8 mouse cellular contexts compared by ENCODE assay signal in the genomic region with DNA sequence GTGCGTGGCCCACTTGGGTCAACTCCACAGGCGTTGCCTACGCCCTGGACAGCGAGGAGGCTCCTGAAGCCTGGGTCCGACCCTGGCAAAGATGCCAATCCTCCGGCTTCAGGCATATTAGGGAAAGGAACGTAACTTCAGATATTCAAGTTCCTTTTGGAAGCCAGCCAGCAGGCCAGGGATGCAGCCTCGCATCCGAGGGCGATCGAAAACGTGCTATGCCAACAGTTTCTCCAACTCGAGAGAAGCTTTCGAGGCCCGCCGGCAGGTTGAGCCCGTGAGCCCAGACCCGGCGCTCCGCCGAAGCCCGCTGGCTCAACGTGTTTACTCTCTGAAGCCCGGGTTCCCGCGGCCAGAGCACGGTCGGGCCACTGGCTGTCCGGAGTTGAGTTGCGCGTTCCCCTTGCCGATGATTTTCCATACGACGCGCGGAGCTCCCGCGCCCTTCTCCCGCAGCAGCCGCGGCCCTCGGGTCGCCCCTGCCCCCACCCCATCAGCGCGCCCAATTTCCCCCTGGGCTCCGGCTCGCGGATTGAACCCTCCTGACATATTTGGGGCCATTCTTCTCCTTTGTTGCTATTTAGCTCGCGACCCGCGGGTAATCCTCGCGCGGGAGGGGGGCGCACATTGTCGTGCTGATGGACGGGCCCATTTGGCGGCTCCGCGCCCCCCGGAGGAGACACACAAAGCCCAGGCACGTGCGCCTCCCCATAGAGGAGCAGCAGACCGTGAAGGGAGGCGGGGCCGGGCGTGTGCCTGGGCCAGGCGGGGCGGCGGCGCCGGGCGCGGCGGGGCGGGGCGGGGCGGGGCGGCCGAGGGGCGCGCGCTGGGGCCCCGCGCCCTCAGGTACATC. TPM values are rescaled to one million over a fixed set of nuclear protein-coding genes. Genes with fewer than 3 reads are reported as not detected.
A peak's percentile ranks its signal among the peaks of the same experiment; 100 is the strongest.
DNase-seq lines count a peak whose midpoint lies in the region; ATAC-seq and TF ChIP-seq lines count a peak whose summit lies in the region.

A gene (plus strand): TSS at position 846 of the 853 bp plus-strand sequence.

- in situ Hi-C loops in ES-E14 (cut with MboI; ENCODE audit: low sequenced_read_pairs in 2 of 2, unreplicated experiment in 2 of 2), result loop anchor here (5.0 to 25.0 kb wide), 4 partner anchors 259 to 1816 kb away; a partner anchor contains a TSS

- no peak for TF ChIP-seq CTCF in heart, postnatal 0 days (IDR thresholded peaks at IDR 0.05; ENCODE audit: low read depth)
- TF ChIP-seq CTCF in layer of hippocampus, adult 2 months (conservative IDR thresholded peaks at IDR 0.05), result peak; percentile 21; the same call in 1 of the 2 replicates

- no peak within 1 kb of the TSS for H3K27ac ChIP-seq in ES-E14 (ENCODE audit: insufficient read depth, low read depth, low read length, poor library complexity, severe bottlenecking)
- H3K27ac ChIP-seq in heart, postnatal 0 days (ENCODE audit: low read depth), result no peak within 1 kb of the TSS
- H3K27ac ChIP-seq in layer of hippocampus, adult 2 months, result peak within 1 kb of the TSS; percentile 83
- no peak within 1 kb of the TSS for H3K27ac ChIP-seq in lung, embryonic 15.5 days

- H3K4me2 ChIP-seq in heart, postnatal 0 days (ENCODE audit: low read depth, low read length), result peak within 1 kb of the TSS; percentile 76
- peak within 1 kb of the TSS; percentile 97 for H3K4me2 ChIP-seq in lung, embryonic 15.5 days

- H3K27me3 ChIP-seq in heart, postnatal 0 days (ENCODE audit: control insufficient read depth, insufficient read depth, low read length), result peaks cover 94% of the 10 kb centered on the region
- peaks cover 95% of the 10 kb centered on the region for H3K27me3 ChIP-seq in lung, embryonic 15.5 days

- ATAC-seq in heart, postnatal 0 days (ENCODE audit: insufficient read depth, low read depth), result peak; percentile 22
- peak; percentile 17; the same call in 1 of the 2 replicates for ATAC-seq in lung, embryonic 15.5 days (ENCODE audit: borderline replicate concordance, extremely low read depth, low FRiP score, low TSS enrichment)
- no peak for ATAC-seq in erythroblast, adult 5-6 weeks (replicated peaks; ENCODE audit: low FRiP score, poor library complexity, severe bottlenecking)

- peak; percentile 41 for DNase-seq in CD4-positive, CD25-positive, alpha-beta regulatory T cell, adult 2 months (ENCODE audit: low read depth, low spot score)
- no peak for DNase-seq in ES-E14 (ENCODE audit: low read depth, low spot score)
- peak; percentile 45 to 84 for DNase-seq in cerebellum, postnatal 4 days (ENCODE audit: low spot score in 2 of 2)
- DNase-seq in heart, postnatal 0 days (ENCODE audit: low spot score), result no peak
- DNase-seq in layer of hippocampus, adult 2 months (ENCODE audit: low spot score in 2 of 2), result peak in 1 of 2 experiments; percentile 26
- DNase-seq in right cerebral cortex, postnatal 10 days (ENCODE audit: low spot score in 2 of 2), result peak; percentile 78 to 80

- 1% methylated on average over 82 of the region's 86 CpGs for whole genome bisulfite sequencing in heart, postnatal 0 days
- under 1% methylated on average over 65 of the region's 86 CpGs for WGBS in lung, embryonic 15.5 days

- no peak for TF ChIP-seq EP300 in heart, postnatal 0 days (IDR thresholded peaks at IDR 0.05; ENCODE audit: low read depth)

- H3K4me1 ChIP-seq in ES-E14 (ENCODE audit: control insufficient read depth in 2 of 2, insufficient read depth in 2 of 2, low read length in 2 of 2, poor library complexity in 1 of 2), result peaks cover 3 to 15% of the 10 kb centered on the region in 2 experiments; a peak in 3 of 4 replicates
- H3K4me1 ChIP-seq in heart, postnatal 0 days (ENCODE audit: control insufficient read depth, insufficient read depth), result peaks cover 26% of the 10 kb centered on the region
- H3K4me1 ChIP-seq in lung, embryonic 15.5 days, result peaks cover 48% of the 10 kb centered on the region

- H3K9ac ChIP-seq in ES-E14 (ENCODE audit: insufficient read depth, low read depth, low read length, poor library complexity, severe bottlenecking), result peak within 1 kb of the TSS; percentile 73
- no peak within 1 kb of the TSS for H3K9ac ChIP-seq in heart, postnatal 0 days (replicated peaks; ENCODE audit: low read depth, low read length)
- no peak within 1 kb of the TSS for H3K9ac ChIP-seq in lung, embryonic 15.5 days

- no peaks in the 10 kb centered on the region for H3K9me3 ChIP-seq in ES-E14 (ENCODE audit: control insufficient read depth, insufficient read depth, low read depth, low read length)
- H3K9me3 ChIP-seq in heart, postnatal 0 days (replicated peaks; ENCODE audit: control insufficient read depth, low read length), result no peaks in the 10 kb centered on the region
- no peaks in the 10 kb centered on the region for H3K9me3 ChIP-seq in lung, embryonic 15.5 days

- peak within 1 kb of the TSS; percentile 72 to 75 for H3K4me3 ChIP-seq in ES-E14 (ENCODE audit: insufficient read depth in 1 of 2, low read depth in 1 of 2, low read length in 2 of 2, poor library complexity in 1 of 2, severe bottlenecking in 1 of 2)
- peak within 1 kb of the TSS; percentile 43 for H3K4me3 ChIP-seq in heart, postnatal 0 days (ENCODE audit: low read depth, low read length)
- peak within 1 kb of the TSS; percentile 57 for H3K4me3 ChIP-seq in layer of hippocampus, adult 2 months
- H3K4me3 ChIP-seq in lung, embryonic 15.5 days, result peak within 1 kb of the TSS; percentile 47

- H3K36me3 ChIP-seq in ES-E14 (ENCODE audit: control insufficient read depth, insufficient read depth, low read length, poor library complexity, severe bottlenecking), result no peaks in the 10 kb centered on the region
- no peaks in the 10 kb centered on the region for H3K36me3 ChIP-seq in heart, postnatal 0 days (replicated peaks; ENCODE audit: control insufficient read depth, insufficient read depth, low read length)
- no peaks in the 10 kb centered on the region for H3K36me3 ChIP-seq in lung, embryonic 15.5 days

TF ChIP-seq in ES-E14, 5 proteins besides CTCF, POLR2A, EP300 and RAD21:
- TF ChIP-seq MAFK (IDR thresholded peaks at IDR 0.05; ENCODE audit: insufficient read depth, low read depth, low read length) (no peak), CHD2 (IDR thresholded peaks at IDR 0.05; ENCODE audit: low read depth, low read length) (no peak), HCFC1 (IDR thresholded peaks at IDR 0.05; ENCODE audit: borderline replicate concordance, insufficient read depth, low read length) (no peak), ZC3H11A (IDR thresholded peaks at IDR 0.05; ENCODE audit: borderline replicate concordance, low read depth, low read length) (no peak), ZNF384 (IDR thresholded peaks at IDR 0.05; ENCODE audit: low read depth, low read length) (no peak)

RNA-seq across cellular contexts. Expression of the gene that starts here (rescaled TPM):
- 1.4 and 3.0 TPM in 2 replicates for total RNA-seq in ES-E14 (2012; rRNA removed)
- not detected in 2 replicates for total RNA-seq in heart, postnatal 0 days (2014; rRNA removed; ENCODE audit: low replicate concordance)
- not detected in 2 replicates for polyA plus RNA-seq in heart, postnatal 0 days (2015; fragmentation: Nextera tagmentation; extraction: Ambion mirVana)
- total RNA-seq in layer of hippocampus, adult 2 months (2021), result 1 to 10 TPM; 6.6 to 7.2 TPM
- 0.11 and 0.15 TPM in 2 replicates for polyA plus RNA-seq in lung, embryonic 15.5 days (2015; fragmentation: Nextera tagmentation; extraction: Ambion mirVana)
- not detected in 2 replicates for total RNA-seq in erythroblast, adult 5-6 weeks (2015; ENCODE audit: low replicate concordance)
- total RNA-seq in erythroblast, adult 5-6 weeks (2017; ENCODE audit: low replicate concordance), result not detected in 2 replicates

Comparison
In these comparisons a context has a peak if more than half of its experiments do, and no peak if none do; other contexts are left out.
1. Peak in ATAC-seq, H3K4me3 ChIP-seq and H3K4me2 ChIP-seq in heart, postnatal 0 days; RNA of the gene not detected or under 1 TPM.
2. Peak in ATAC-seq, H3K4me3 ChIP-seq and H3K4me2 ChIP-seq in lung, embryonic 15.5 days; RNA of the gene not detected or under 1 TPM.
3. DNase-seq: peak in CD4-positive, CD25-positive, alpha-beta regulatory T cell, adult 2 months (single experiment), cerebellum, postnatal 4 days (2 of 2) and right cerebral cortex, postnatal 10 days (2 of 2); none in ES-E14 (single experiment) and heart, postnatal 0 days (single experiment).
4. Peak in every context shown above with its lines, with median percentiles within 50 percentile points of each other: H3K4me3 ChIP-seq.